Mouse (Mus musculus) gastrocnemius, postnatal 10 days (tissue): ENCODE results near the gene 1700067K01Rik. TPM values are rescaled to one million over a fixed set of nuclear protein-coding genes. Genes with fewer than 3 reads are reported as not detected.
"Not testable (repeated sequence)": the region's sequence is repeated elsewhere in the genome, so short reads cannot be mapped to it uniquely, and the experiment has no call there.

ENCODE experiments used
- DNase-seq: peaks from one replicate; pipeline ENCODE4 v3.0.0; 2021; ENCODE audit warnings: mixed read lengths
- total RNA-seq, 2 experiments: library from RNA; stranded (reverse); gene quantifications; 2 replicates each; pipeline ENCODE4 v1.2.3; 2021

1700067K01Rik gene
- total RNA-seq, 2 experiments from 2014 or later, result 0.47 TPM; not detected in 1

GRCm38 (mm10) chr8:83983222-83983621, 18.1 kb upstream of the 1700067K01Rik start:
- not testable (repeated sequence) for DNase-seq

GRCm38 (mm10) chr8:83989243-83989642, 12.1 kb upstream of the 1700067K01Rik start:
- no peak for DNase-seq

- DNase-seq, result no peak
Measured at GRCm38 (mm10) chr8:83990170-83990569, 11.1 kb upstream of the 1700067K01Rik start.

- no peak for DNase-seq
Measured at GRCm38 (mm10) chr8:83992488-83992887, 8.8 kb upstream of the 1700067K01Rik start.

GRCm38 (mm10) chr8:83994030-83994429, 7.3 kb upstream of the 1700067K01Rik start:
- DNase-seq, result no peak

- DNase-seq, result no peak
Measured at GRCm38 (mm10) chr8:83995973-83996372, 5.3 kb upstream of the 1700067K01Rik start.

GRCm38 (mm10) chr8:83996567-83997505, 4.5 kb upstream of the 1700067K01Rik start:
- DNase-seq, result peak; percentile 87

GRCm38 (mm10) chr8:83997511-83998141, 3.7 kb upstream of the 1700067K01Rik start, which contains the start of gene Samd1:
Gene Samd1 (plus strand): TSS chr8:83997672.
- DNase-seq, result peak; percentile 65

GRCm38 (mm10) chr8:83998231-83999056, 2.9 kb upstream of the 1700067K01Rik start:
- peak; percentile 59 for DNase-seq

GRCm38 (mm10) chr8:83999057-83999705, 2.1 kb upstream of the 1700067K01Rik start:
- no peak for DNase-seq

GRCm38 (mm10) chr8:83999825-84000224, 1.5 kb upstream of the 1700067K01Rik start:
- DNase-seq, result no peak

GRCm38 (mm10) chr8:84002957-84003611, 1.8 kb downstream of the 1700067K01Rik start:
- no peak for DNase-seq

- DNase-seq, result no peak
Measured at GRCm38 (mm10) chr8:84003612-84004246, 2.4 kb downstream of the 1700067K01Rik start.

- peak; percentile 93 for DNase-seq
Measured at GRCm38 (mm10) chr8:84004533-84005201, 3.4 kb downstream of the 1700067K01Rik start.

GRCm38 (mm10) chr8:84005502-84005901, 4.2 kb downstream of the 1700067K01Rik start:
- DNase-seq, result not testable (repeated sequence)

GRCm38 (mm10) chr8:84008362-84008761, 7.1 kb downstream of the 1700067K01Rik start:
- no peak for DNase-seq

GRCm38 (mm10) chr8:84009876-84010275, 8.6 kb downstream of the 1700067K01Rik start:
- DNase-seq, result peak; percentile 91

- peak; percentile 83 for DNase-seq
Measured at GRCm38 (mm10) chr8:84010625-84011611, 9.6 kb downstream of the 1700067K01Rik start.
